Mouse (Mus musculus) adrenal gland, postnatal 10 days (tissue): ENCODE data around the gene Olfr969. TPM values are rescaled to one million over a fixed set of nuclear protein-coding genes. Genes with fewer than 3 reads are reported as not detected.
"Not testable (repeated sequence)": the region's sequence is repeated elsewhere in the genome, so short reads cannot be mapped to it uniquely, and the experiment has no call there.

ENCODE experiments used
- DNase-seq: peaks from one replicate; pipeline ENCODE4 v3.0.0; 2021; ENCODE audit warnings: mixed read lengths
- long read RNA-seq, 2 experiments: library from polyadenylated mRNA; stranded (forward); transcript quantifications; one replicate each; pipeline ENCODE4 v2.0.0; 2021
- total RNA-seq, 2 experiments: library from RNA; stranded (reverse); gene quantifications; 2 replicates each; pipeline ENCODE4 v1.2.3; 2021

Olfr969 gene
- total RNA-seq, result not detected
- long read RNA-seq, experiment 1, result 0 reads
- long read RNA-seq, experiment 2, result 0 reads

- no peak for DNase-seq
Observed at GRCm38 (mm10) chr9:39790558-39790957, at the start of gene Olfr969. TSS of gene Olfr969 (plus strand) at chr9:39790945.

- DNase-seq, result no peak
Observed at GRCm38 (mm10) chr9:39745949-39746348, 44.8 kb upstream of the Olfr969 start, which contains the start of gene Olfr967. TSS of gene Olfr967 (plus strand) at chr9:39746249.

- DNase-seq, result no peak
Observed at GRCm38 (mm10) chr9:39746428-39746827, 44.3 kb upstream of the Olfr969 start.

- DNase-seq, result no peak
Observed at GRCm38 (mm10) chr9:39783153-39783552, 7.6 kb upstream of the Olfr969 start, which contains the start of gene Olfr968. TSS of gene Olfr968 (minus strand) at chr9:39783253.

- no peak for DNase-seq
Observed at GRCm38 (mm10) chr9:39808560-39808959, 17.8 kb downstream of the Olfr969 start, which contains the start of gene Olfr970. TSS of gene Olfr970 (plus strand) at chr9:39808860.

- DNase-seq, result not testable (repeated sequence)
Observed at GRCm38 (mm10) chr9:39836576-39836975, 45.8 kb downstream of the Olfr969 start, which contains the start of gene Olfr971. TSS of gene Olfr971 (plus strand) at chr9:39836876.

Other genes with a start within 250 kb of the Olfr969 start
- not detected for gene Olfr958, start 236.9 kb upstream of the Olfr969 start, total RNA-seq
- not detected for gene Olfr959, start 215.4 kb upstream of the Olfr969 start, total RNA-seq
- 10 to 100 TPM; 15.4 to 20.6 TPM for gene AW551984, start 186.5 kb upstream of the Olfr969 start, total RNA-seq
- not detected for gene Olfr148, start 180.3 kb upstream of the Olfr969 start, total RNA-seq
- gene Olfr960, start 169.6 kb upstream of the Olfr969 start, total RNA-seq, result not detected
- not detected for gene Olfr961, start 145.9 kb upstream of the Olfr969 start, total RNA-seq
- gene Olfr963, start 123.7 kb upstream of the Olfr969 start, total RNA-seq, result not detected
- gene Olfr149, start 83.8 kb upstream of the Olfr969 start, total RNA-seq, result not detected
- not detected for gene Olfr965, start 79.6 kb upstream of the Olfr969 start, total RNA-seq
- not detected for gene Olfr150, start 60.0 kb upstream of the Olfr969 start, total RNA-seq
- gene Olfr967, start 44.7 kb upstream of the Olfr969 start, total RNA-seq, result not detected
- gene Olfr968, start 7.7 kb upstream of the Olfr969 start, total RNA-seq, result not detected
- not detected for gene Olfr970, start 17.9 kb downstream of the Olfr969 start, total RNA-seq
- gene Olfr971, start 45.9 kb downstream of the Olfr969 start, total RNA-seq, result not detected
- gene Olfr972, start 75.5 kb downstream of the Olfr969 start, total RNA-seq, result not detected
- not detected for gene Olfr229, start 116.4 kb downstream of the Olfr969 start, total RNA-seq
- gene Olfr974, start 146.6 kb downstream of the Olfr969 start, total RNA-seq, result not detected
- not detected for gene Olfr975, start 161.1 kb downstream of the Olfr969 start, total RNA-seq
- gene Olfr976, start 170.2 kb downstream of the Olfr969 start, total RNA-seq, result not detected
- gene Olfr978, start 201.2 kb downstream of the Olfr969 start, total RNA-seq, result not detected
- not detected for gene Olfr979, start 212.5 kb downstream of the Olfr969 start, total RNA-seq
- not detected for gene Olfr980, start 218.6 kb downstream of the Olfr969 start, total RNA-seq
- gene Olfr981, start 230.5 kb downstream of the Olfr969 start, total RNA-seq, result not detected